Mouse (Mus musculus) lung, embryonic 14.5 days (tissue): ENCODE results near the gene Ercc6. TPM values are rescaled to one million over a fixed set of nuclear protein-coding genes. Genes with fewer than 3 reads are reported as not detected.
A peak's percentile ranks its signal among the peaks of the same experiment; 100 is the strongest.

Source experiments
- ATAC-seq: fragments of 200-750 bp; cut with Nextera tagmentation; 2 replicates; pipeline ENCODE4 v1.8.0; 2017; ENCODE audit warnings: mild to moderate bottlenecking, moderate TSS enrichment, moderate library complexity; ENCODE audit not compliant: insufficient read depth
- DNase-seq: peaks from one replicate; pipeline ENCODE4 v3.0.0-alpha.2; 2015
- H3K27ac ChIP-seq: fragments of 300-500 bp; sonication (generic); 2 replicates; pipeline ENCODE4 v1.5.1; 2014; ENCODE audit warnings: low read depth, mild to moderate bottlenecking, moderate library complexity
- H3K27me3 ChIP-seq: fragments of 300-500 bp; sonication (generic); 2 replicates; pipeline ENCODE4 v1.6.1; 2014; ENCODE audit warnings: low read length, control low read depth; ENCODE audit not compliant: insufficient read depth
- H3K36me3 ChIP-seq: fragments of 300-500 bp; sonication (generic); 2 replicates; pipeline ENCODE4 v1.6.1; 2014; ENCODE audit warnings: control low read depth; ENCODE audit not compliant: insufficient read depth
- H3K4me1 ChIP-seq: fragments of 300-500 bp; sonication (generic); 2 replicates; pipeline ENCODE4 v1.6.1; 2014; ENCODE audit warnings: antibody characterized with exemption, control low read depth; ENCODE audit not compliant: insufficient read depth
- H3K4me2 ChIP-seq: fragments of 300-500 bp; sonication (generic); 2 replicates; pipeline ENCODE4 v1.6.1; 2014; ENCODE audit warnings: mild to moderate bottlenecking
- H3K4me3 ChIP-seq: fragments of 300-500 bp; sonication (generic); 2 replicates; pipeline ENCODE4 v1.5.1; 2014; ENCODE audit warnings: low read depth, low read length
- H3K9ac ChIP-seq: fragments of 300-500 bp; sonication (generic); 2 replicates; pipeline ENCODE4 v1.6.1; 2014
- H3K9me3 ChIP-seq: fragments of 300-500 bp; sonication (generic); 2 replicates; pipeline ENCODE4 v1.6.1; 2016; ENCODE audit warnings: low read depth, low read length, control low read depth
- CTCF ChIP-seq: IDR thresholded peaks from 2 replicates; pipeline ENCODE4 v1.5.1; 2016; ENCODE audit warnings: antibody characterized with exemption, low read depth
- WGBS: fragments of 180-500 bp; shearing (Covaris S2); extraction: QIAGEN DNeasy Blood & Tissue Kit; methylation state at CpG from one replicate; pipeline ENCODE4 v1.1.7; 2014; 5-methylcytosine and 5-hydroxymethylcytosine counted together
- polyA plus RNA-seq: library from polyadenylated mRNA; unstranded; fragments of >200 nt; fragmentation: Nextera tagmentation; extraction: Ambion mirVana; gene quantifications from 2 replicates; pipeline ENCODE4 v1.2.1, GENCODE M21; 2014

Gene Ercc6
- 18.4 and 18.8 TPM in 2 replicates for polyA plus RNA-seq

DNA sequence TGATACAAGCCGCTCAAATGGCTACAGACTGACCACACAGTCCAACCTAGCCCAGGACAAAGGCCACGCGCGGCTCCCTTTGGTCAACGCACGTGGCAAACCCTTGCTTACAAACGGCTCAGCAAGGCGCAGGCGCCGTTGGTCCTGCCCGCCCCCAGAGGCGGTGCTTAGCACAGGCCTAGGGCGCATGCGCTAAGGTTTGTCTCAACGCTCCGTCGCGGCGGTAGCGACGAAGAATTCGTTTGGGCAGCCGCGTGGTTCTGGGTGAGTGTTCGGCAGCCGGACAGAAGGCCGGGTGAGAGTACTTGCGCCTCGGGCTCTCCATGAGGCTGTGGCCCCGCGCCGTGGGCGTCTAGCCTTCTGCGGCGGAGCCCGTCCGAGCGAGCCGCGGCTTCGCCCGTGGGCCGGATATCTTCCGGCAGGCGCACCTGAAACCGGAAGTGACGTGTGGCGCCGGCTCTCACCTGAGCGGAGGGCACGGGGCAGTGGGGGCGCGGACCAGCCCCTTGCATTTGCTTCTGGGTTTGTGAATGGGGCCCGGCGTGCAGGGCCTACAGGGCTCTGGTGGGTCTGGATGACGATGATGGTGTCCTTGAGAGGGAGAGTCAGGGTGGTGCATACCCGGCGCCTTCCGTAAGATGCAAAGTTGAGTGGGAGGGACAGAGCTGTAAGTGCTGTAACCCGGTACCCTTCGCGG is at the start of gene Ercc6:
Gene Ercc6, plus strand, starts transcription at position 186 of the 697 bp plus-strand sequence.
- peaks cover 10% of the 10 kb centered on the region; the same call in 1 of the 2 replicates for H3K4me1 ChIP-seq
- under 1% methylated on average over 62 of the region's 62 CpGs for WGBS
- H3K4me2 ChIP-seq: peak within 1 kb of the TSS; percentile 85
- DNase-seq (peak; percentile 98), ATAC-seq (peak; percentile 98)
- H3K9ac ChIP-seq: peak within 1 kb of the TSS; percentile 73
- H3K27ac ChIP-seq: peak within 1 kb of the TSS; percentile 80
- peak within 1 kb of the TSS; percentile 74 for H3K4me3 ChIP-seq
- H3K9me3 ChIP-seq: no peaks in the 10 kb centered on the region
- H3K27me3 ChIP-seq: no peaks in the 10 kb centered on the region
- H3K36me3 ChIP-seq: peaks cover 15% of the 10 kb centered on the region
- TF ChIP-seq CTCF: peak; percentile 46

DNA sequence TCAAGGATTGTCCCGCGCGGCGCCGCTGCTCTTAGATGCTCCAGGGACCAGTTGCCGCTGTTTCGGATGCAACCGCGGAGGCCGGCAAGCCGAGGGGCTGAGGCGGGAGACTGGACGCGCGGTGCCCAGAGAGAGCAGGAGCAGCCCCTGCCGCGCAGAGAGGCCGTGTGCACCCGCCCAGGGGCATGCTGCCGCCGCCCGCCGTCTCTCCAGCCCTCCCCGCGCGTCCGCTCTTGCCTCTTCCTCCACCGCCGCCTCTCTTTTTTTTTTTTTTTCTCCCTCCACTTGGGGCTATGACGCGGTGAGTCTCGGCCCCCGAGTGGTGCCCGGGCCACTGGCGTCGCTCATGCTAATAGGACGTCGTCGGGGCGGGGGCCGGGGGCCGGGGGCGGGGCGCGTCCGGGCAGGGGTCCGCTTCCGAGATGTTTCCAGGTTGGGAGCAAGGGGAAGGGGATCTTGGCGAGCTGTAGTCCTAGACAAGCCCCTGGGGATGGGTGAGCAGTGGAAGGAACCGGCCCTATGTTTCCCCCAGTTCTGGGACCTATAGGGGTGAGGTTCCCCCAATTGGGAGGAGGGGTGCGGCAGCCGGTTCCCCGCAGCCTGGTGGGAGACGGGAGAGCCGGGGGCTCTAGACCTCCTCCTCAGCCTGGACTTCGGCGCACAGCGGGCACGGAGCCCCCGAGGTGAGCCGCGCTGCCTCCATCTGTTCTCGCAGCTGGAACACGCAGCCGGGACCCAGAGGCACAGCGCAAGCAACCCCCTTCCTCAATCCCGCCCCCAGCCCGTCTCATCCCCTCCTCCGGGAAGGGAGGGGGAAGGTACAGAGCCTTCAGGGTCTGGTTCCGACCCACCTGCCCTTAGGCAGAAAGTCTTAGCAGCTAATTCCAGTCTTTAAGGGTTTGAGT is 48.5 kb upstream of the Ercc6 start, which contains the start of gene Slc18a3:
Gene Slc18a3, minus strand, starts transcription at position 250 of the 905 bp plus-strand sequence.
- ATAC-seq: 0 out of 2 replicates have a peak, but pooled peaks have one; percentile 31
- Histone ChIP-seq H3K36me3 (no peaks in the 10 kb centered on the region), H3K4me3 (peak within 1 kb of the TSS; percentile 32), H3K27ac (no peak within 1 kb of the TSS), H3K27me3 (peaks cover 75% of the 10 kb centered on the region), H3K9ac (no peak within 1 kb of the TSS), H3K4me2 (peak within 1 kb of the TSS; percentile 58), H3K4me1 (no peaks in the 10 kb centered on the region), H3K9me3 (no peaks in the 10 kb centered on the region)
- peak; percentile 17 for DNase-seq
- no peak for TF ChIP-seq CTCF
- WGBS: under 1% methylated on average over 61 of the region's 70 CpGs

DNA sequence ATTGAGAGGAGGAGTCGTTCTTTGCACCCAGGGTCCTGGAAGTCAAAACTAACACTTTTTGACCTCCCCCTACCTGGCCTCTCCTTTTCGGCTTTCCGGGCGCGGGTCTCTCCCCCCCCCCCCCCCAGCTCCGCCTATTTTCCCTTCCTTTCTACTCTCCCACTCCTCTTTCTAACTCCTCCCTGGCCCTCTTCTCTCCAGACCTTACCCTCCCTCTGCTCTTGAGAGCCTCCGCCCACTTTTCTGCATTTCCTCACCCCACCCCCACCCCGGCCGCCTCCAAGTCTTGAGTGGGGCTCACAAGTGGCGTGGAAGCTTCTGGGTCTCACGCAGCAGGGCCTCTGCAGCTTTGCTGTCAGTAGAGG is 47.8 kb upstream of the Ercc6 start:
- DNase-seq: no peak
- no peak for ATAC-seq
- Histone ChIP-seq H3K36me3 (no peaks in the 10 kb centered on the region), H3K4me1 (no peaks in the 10 kb centered on the region), H3K4me2 (peak overlapping the region; percentile 58; the same call in 1 of the 2 replicates), H3K4me3 (peak overlapping the region; percentile 32; the same call in 1 of the 2 replicates), H3K27me3 (peaks cover 68% of the 10 kb centered on the region), H3K9ac (no peak overlapping the region), H3K9me3 (no peaks in the 10 kb centered on the region), H3K27ac (no peak overlapping the region)
- no peak for TF ChIP-seq CTCF
- 3% methylated on average over 7 of the region's 11 CpGs for WGBS

DNA sequence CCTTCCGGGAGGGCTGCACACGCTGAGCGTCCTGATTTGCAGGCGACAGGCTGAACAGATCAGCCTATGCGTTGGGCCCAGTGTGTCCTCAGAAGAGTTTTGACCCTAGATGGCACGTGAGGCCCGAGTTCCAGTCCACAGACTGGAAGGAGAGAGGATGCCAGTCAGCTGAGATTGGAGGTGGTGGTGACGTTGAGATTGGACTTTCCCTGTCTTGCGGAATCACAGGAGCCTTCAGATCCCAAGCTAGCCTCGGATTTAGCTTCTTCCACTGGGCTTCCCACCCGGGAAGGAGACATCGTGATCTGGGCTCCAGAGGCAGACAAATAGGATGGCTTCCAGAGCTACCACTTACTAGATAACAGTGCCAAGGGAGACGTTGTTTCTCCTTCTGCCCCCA is 47.4 kb upstream of the Ercc6 start, which contains the start of gene Chat:
Gene Chat, minus strand, starts transcription at position 101 of the 400 bp plus-strand sequence.
- WGBS: 12% methylated on average over 13 of the region's 13 CpGs
- H3K4me1 ChIP-seq: no peaks in the 10 kb centered on the region
- H3K4me3 ChIP-seq: peak within 1 kb of the TSS; percentile 32
- H3K27me3 ChIP-seq: peaks cover 64% of the 10 kb centered on the region
- H3K9ac ChIP-seq: no peak within 1 kb of the TSS
- DNase-seq (no peak), ATAC-seq (no peak)
- H3K4me2 ChIP-seq: peak within 1 kb of the TSS; percentile 58
- H3K36me3 ChIP-seq: no peaks in the 10 kb centered on the region
- no peak within 1 kb of the TSS for H3K27ac ChIP-seq
- H3K9me3 ChIP-seq: no peaks in the 10 kb centered on the region
- no peak for TF ChIP-seq CTCF

DNA sequence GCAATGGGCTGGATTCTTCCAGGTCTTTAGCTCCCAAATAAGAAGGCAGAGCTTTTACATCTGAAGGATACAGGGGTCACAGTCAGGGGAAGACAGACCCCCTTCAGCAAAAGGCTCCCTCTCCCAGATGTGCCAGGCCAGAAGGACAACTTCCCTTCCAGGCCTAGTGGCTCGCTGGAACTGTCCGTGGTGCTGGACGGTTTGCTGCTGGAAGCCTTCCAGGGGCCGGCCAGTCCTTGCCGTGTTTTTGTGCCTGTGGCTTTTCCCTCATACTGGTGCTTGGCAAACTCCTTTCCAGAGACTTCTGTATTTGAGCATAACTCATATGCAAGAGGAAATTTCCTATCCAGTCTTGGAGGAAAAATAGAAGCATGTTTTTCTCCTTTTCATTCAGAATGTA is 45.7 kb upstream of the Ercc6 start:
- H3K4me3 ChIP-seq: no peak overlapping the region
- ATAC-seq (no peak), DNase-seq (peak; percentile 91)
- WGBS: 5% methylated on average over 5 of the region's 5 CpGs
- H3K4me1 ChIP-seq: no peaks in the 10 kb centered on the region
- TF ChIP-seq CTCF: no peak
- H3K27me3 ChIP-seq: peaks cover 47% of the 10 kb centered on the region
- H3K36me3 ChIP-seq: no peaks in the 10 kb centered on the region
- H3K4me2 ChIP-seq: no peak overlapping the region
- H3K9ac ChIP-seq: no peak overlapping the region
- no peak overlapping the region for H3K27ac ChIP-seq
- no peaks in the 10 kb centered on the region for H3K9me3 ChIP-seq

DNA sequence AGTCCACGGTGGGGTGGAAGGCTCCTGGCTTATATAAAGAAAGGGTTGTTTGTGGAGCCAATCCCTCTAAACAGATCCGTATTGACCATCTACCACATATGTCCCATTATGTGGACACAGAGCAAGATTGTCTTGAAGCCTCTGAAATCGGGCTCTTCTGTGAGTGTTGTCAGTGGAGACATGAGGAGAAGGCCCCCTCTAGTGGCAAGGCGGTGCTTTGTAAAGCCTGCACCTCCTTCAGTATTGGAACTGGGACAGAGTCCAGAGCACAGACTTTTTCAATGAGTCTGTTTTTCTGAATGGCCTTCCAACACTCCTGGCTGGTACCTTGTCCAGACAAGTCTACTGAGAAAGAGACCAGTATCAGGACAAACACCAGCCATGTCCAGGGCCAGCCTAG is 40.3 kb upstream of the Ercc6 start:
- ATAC-seq (no peak), DNase-seq (peak; percentile 78)
- no peak overlapping the region for H3K4me2 ChIP-seq
- no peaks in the 10 kb centered on the region for H3K36me3 ChIP-seq
- H3K27ac ChIP-seq: no peak overlapping the region
- no peaks in the 10 kb centered on the region for H3K9me3 ChIP-seq
- peak; percentile 76 for TF ChIP-seq CTCF
- H3K27me3 ChIP-seq: no peaks in the 10 kb centered on the region
- WGBS: 9% methylated on average over 4 of the region's 4 CpGs
- H3K4me3 ChIP-seq: no peak overlapping the region
- no peak overlapping the region for H3K9ac ChIP-seq
- H3K4me1 ChIP-seq: no peaks in the 10 kb centered on the region

DNA sequence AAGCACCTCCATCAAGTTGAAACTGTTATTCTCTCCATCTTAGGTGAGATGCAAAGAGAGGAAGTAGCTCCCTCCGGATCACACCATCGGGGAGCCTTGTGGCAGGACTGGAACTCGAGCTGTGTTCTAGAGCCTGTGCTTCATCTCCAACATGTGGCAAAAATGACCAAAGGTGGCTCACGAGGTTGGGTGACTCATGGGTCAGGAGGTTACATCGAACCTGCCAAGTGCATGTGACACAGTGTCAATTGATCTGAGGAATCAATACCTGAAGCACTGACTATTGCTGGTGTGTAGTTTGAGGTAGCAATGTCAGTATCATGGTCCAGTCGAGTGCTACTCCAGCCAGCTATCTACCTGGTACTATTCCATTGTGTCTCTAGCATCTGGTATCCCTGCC is 36.8 kb upstream of the Ercc6 start:
- no peak for ATAC-seq
- WGBS: 70% methylated on average over 6 of the region's 6 CpGs

More for the DNA sequence above, 36.8 kb upstream of the Ercc6 start:
- Histone ChIP-seq H3K27ac (no peak overlapping the region), H3K27me3 (no peaks in the 10 kb centered on the region), H3K4me2 (no peak overlapping the region), H3K9me3 (no peaks in the 10 kb centered on the region), H3K4me3 (no peak overlapping the region), H3K4me1 (no peaks in the 10 kb centered on the region), H3K36me3 (no peaks in the 10 kb centered on the region), H3K9ac (no peak overlapping the region)
- DNase-seq: no peak
- no peak for TF ChIP-seq CTCF
